Mouse (Mus musculus) CH12.LX (cell line): ENCODE measurements around the gene Epop. TPM values are rescaled to one million over a fixed set of nuclear protein-coding genes. Genes with fewer than 3 reads are reported as not detected.

Experiments
- DNase-seq: peaks from one replicate; pipeline ENCODE4 v3.0.0-alpha.2; 2013; ENCODE audit errors: extremely low read depth
- H3K27ac ChIP-seq: 2 replicates; pipeline ENCODE4 v1.5.1; 2012; ENCODE audit warnings: low read depth, mild to moderate bottlenecking, control low read depth, moderate library complexity; ENCODE audit not compliant: insufficient read depth
- H3K27me3 ChIP-seq: replicated peaks from 2 replicates; pipeline ENCODE3; 2012; ENCODE audit warnings: inconsistent platforms
- H3K36me3 ChIP-seq, 2 experiments: replicated peaks in 1 of 2; 2 replicates each; pipeline versions ENCODE3 to v1.6.1; 2012; ENCODE audit warnings: inconsistent platforms in 1 of 2, low read length in 1 of 2, mild to moderate bottlenecking in 1 of 2, mixed read lengths in 1 of 2, moderate library complexity in 1 of 2; ENCODE audit not compliant: control insufficient read depth in 1 of 2, insufficient read depth in 1 of 2
- H3K4me1 ChIP-seq, 2 experiments: 2 replicates each; pipeline ENCODE4 v1.6.1; 2012; ENCODE audit warnings: inconsistent platforms in 1 of 2, moderate library complexity in 1 of 2; ENCODE audit not compliant: insufficient read depth in 2 of 2, control insufficient read depth in 1 of 2
- H3K4me2 ChIP-seq: 2 replicates; pipeline ENCODE4 v1.6.1; 2012; ENCODE audit warnings: low read depth, mild to moderate bottlenecking, control low read depth; ENCODE audit not compliant: poor library complexity, insufficient read depth, severe bottlenecking
- H3K4me3 ChIP-seq, 3 experiments: fragments of 150-350 bp in 1 of 3; sonication (generic) in 1 of 3; replicated peaks in 1 of 3; 2 replicates each; pipeline versions ENCODE3 to v1.5.1; 2011 to 2012; ENCODE audit warnings: low read depth in 2 of 3, low read length in 2 of 3, mild to moderate bottlenecking in 2 of 3, moderate library complexity in 2 of 3, control low read depth in 1 of 3, improper control_type of control experiment in 1 of 3, inconsistent platforms in 1 of 3, mixed read lengths in 1 of 3; ENCODE audit not compliant: poor library complexity in 1 of 3
- H3K79me2 ChIP-seq: replicated peaks from 2 replicates; pipeline ENCODE4 v1.6.1; 2012; ENCODE audit warnings: mild to moderate bottlenecking, moderate library complexity; ENCODE audit not compliant: control insufficient read depth, poor library complexity, insufficient read depth, severe bottlenecking; ENCODE audit errors: extremely low read depth
- H3K9ac ChIP-seq: 2 replicates; pipeline ENCODE4 v1.6.1; 2012; ENCODE audit warnings: low read depth, mild to moderate bottlenecking, control low read depth, moderate library complexity; ENCODE audit not compliant: insufficient read depth
- H3K9me3 ChIP-seq: replicated peaks from 2 replicates; pipeline ENCODE3; 2012; ENCODE audit warnings: low read length, inconsistent platforms, mixed read lengths
- CHD2 ChIP-seq: IDR thresholded peaks from 2 replicates; pipeline ENCODE4 v1.6.1; 2011; ENCODE audit warnings: low read length, improper control_type of control experiment
- CTCF ChIP-seq, 2 experiments: IDR thresholded peaks in 1 of 2; conservative IDR thresholded peaks in 1 of 2; 2 replicates each; pipeline ENCODE4 v1.5.1; 2011 to 2012; ENCODE audit warnings: low read depth in 2 of 2, low read length in 2 of 2, improper control_type of control experiment in 1 of 2, inconsistent platforms in 1 of 2, mild to moderate bottlenecking in 1 of 2, moderate library complexity in 1 of 2
- ELF1 ChIP-seq: IDR thresholded peaks from 2 replicates; pipeline ENCODE4 v1.6.1; 2014; ENCODE audit warnings: low read depth, mild to moderate bottlenecking, inconsistent platforms, low read length, improper control_type of control experiment
- EP300 ChIP-seq: IDR thresholded peaks from 2 replicates; pipeline ENCODE4 v1.6.1; 2011; ENCODE audit warnings: low read length, improper control_type of control experiment
- ETS1 ChIP-seq: conservative IDR thresholded peaks from 2 replicates; pipeline ENCODE4 v1.6.1; 2012; ENCODE audit warnings: low read depth, mild to moderate bottlenecking, inconsistent platforms, low read length, improper control_type of control experiment, moderate library complexity
- HCFC1 ChIP-seq: IDR thresholded peaks from 2 replicates; pipeline ENCODE4 v1.6.1; 2012; ENCODE audit warnings: low read depth, mild to moderate bottlenecking, inconsistent platforms, low read length, improper control_type of control experiment
- IRF4 ChIP-seq: IDR thresholded peaks from 2 replicates; pipeline ENCODE4 v1.6.1; 2014; ENCODE audit warnings: low read depth, mild to moderate bottlenecking, inconsistent platforms, low read length, improper control_type of control experiment
- JUN ChIP-seq: IDR thresholded peaks from 2 replicates; pipeline ENCODE4 v1.6.1; 2011; ENCODE audit warnings: low read depth, mild to moderate bottlenecking, low read length, improper control_type of control experiment, moderate library complexity; ENCODE audit not compliant: insufficient read depth
- JUND ChIP-seq: conservative IDR thresholded peaks from 2 replicates; pipeline ENCODE4 v1.6.1; 2011; ENCODE audit warnings: low read depth, low read length, improper control_type of control experiment
- MAFK ChIP-seq: IDR thresholded peaks from 2 replicates; pipeline ENCODE4 v1.6.1; 2011; ENCODE audit warnings: low read length, improper control_type of control experiment; ENCODE audit not compliant: insufficient replicate concordance
- MAX ChIP-seq: IDR thresholded peaks from 2 replicates; pipeline ENCODE4 v1.6.1; 2011; ENCODE audit warnings: low read length, improper control_type of control experiment
- MXI1 ChIP-seq: IDR thresholded peaks from 2 replicates; pipeline ENCODE4 v1.6.1; 2011; ENCODE audit warnings: mild to moderate bottlenecking, low read depth, low read length, improper control_type of control experiment
- MYC ChIP-seq: IDR thresholded peaks from 2 replicates; pipeline ENCODE4 v1.6.1; 2011; ENCODE audit warnings: low read depth, mild to moderate bottlenecking, improper control_type of control experiment, low read length
- NELFE ChIP-seq: IDR thresholded peaks from 2 replicates; pipeline ENCODE4 v1.6.1; 2011; ENCODE audit warnings: low read depth, low read length, improper control_type of control experiment
- PAX5 ChIP-seq: IDR thresholded peaks from 2 replicates; pipeline ENCODE4 v1.6.1; 2012; ENCODE audit warnings: low read length, inconsistent platforms, mixed read lengths
- RCOR1 ChIP-seq: conservative IDR thresholded peaks from 2 replicates; pipeline ENCODE4 v1.6.1; 2012; ENCODE audit warnings: low read depth, mild to moderate bottlenecking, inconsistent platforms, low read length, improper control_type of control experiment
- SIN3A ChIP-seq: IDR thresholded peaks from 2 replicates; pipeline ENCODE4 v1.6.1; 2012; ENCODE audit warnings: low read length, improper control_type of control experiment, inconsistent platforms
- SMC3 ChIP-seq: IDR thresholded peaks from 2 replicates; pipeline ENCODE4 v1.6.1; 2011; ENCODE audit warnings: low read depth, low read length, improper control_type of control experiment
- USF2 ChIP-seq: conservative IDR thresholded peaks from 2 replicates; pipeline ENCODE4 v1.6.1; 2011; ENCODE audit warnings: low read depth, low read length, improper control_type of control experiment
- ZC3H11A ChIP-seq: IDR thresholded peaks from 2 replicates; pipeline ENCODE4 v1.6.1; 2012; ENCODE audit warnings: low read depth, mild to moderate bottlenecking, inconsistent platforms, low read length, improper control_type of control experiment
- ZMIZ1 ChIP-seq: IDR thresholded peaks from 2 replicates; pipeline ENCODE4 v1.6.1; 2012; ENCODE audit warnings: low read depth, mild to moderate bottlenecking, inconsistent platforms, low read length, improper control_type of control experiment
- ZNF384 ChIP-seq: IDR thresholded peaks from 2 replicates; pipeline ENCODE4 v1.6.1; 2012; ENCODE audit warnings: low read depth, low read length, improper control_type of control experiment, inconsistent platforms
- dilution Hi-C: fragments of 300-500 bp; cut with MboI; formaldehyde crosslinking; loops from 2 replicates; pipeline ENCODE4 v1.14.3; 2020; ENCODE audit warnings: low sequenced_read_pairs; ENCODE audit not compliant: extremely low pct_unique_long_range_greater_than_20kb, extremely low pct_ligation_motif_present
- in situ Hi-C: fragments of 300-500 bp; cut with MboI; formaldehyde crosslinking; loops from 3 replicates; pipeline ENCODE4 v1.14.3; 2019; ENCODE audit warnings: low sequenced_read_pairs, low pct_ligation_motif_present, low pct_unique_long_range_greater_than_20kb, mixed read lengths
- polyA plus RNA-seq: library from polyadenylated mRNA; unstranded; fragments of >175 nt; gene quantifications from 2 replicates; pipeline ENCODE4 v1.2.1, GENCODE M21; 2012; ENCODE audit warnings: low read depth; ENCODE audit not compliant: insufficient read length
- total RNA-seq, 2 experiments: library from RNA; depleted of rRNA; stranded (reverse); fragments of 300-350 nt in 1 of 2; fragments of >200 nt in 1 of 2; gene quantifications; 2 replicates each; pipeline ENCODE4 v1.2.3; 2012 to 2014

The Epop gene
- total and polyA plus RNA-seq, 3 experiments: 2.1 to 8.4 (median 4.2) TPM

- Histone ChIP-seq H3K36me3 (no peaks in the 10 kb centered on the region), H3K79me2 (no peaks in the 10 kb centered on the region), H3K27me3 (peaks cover 51% of the 10 kb centered on the region), H3K9me3 (peaks cover 24% of the 10 kb centered on the region), H3K9ac (peak overlapping the region; percentile 23; the same call in 1 of the 2 replicates), H3K4me3 (peak overlapping the region; percentile 16 to 49 (median 29)), H3K4me2 (peak overlapping the region; percentile 5; the same call in 1 of the 2 replicates), H3K27ac (no peak overlapping the region), H3K4me1 (peaks cover 0 to 11% of the 10 kb centered on the region in 2 experiments; a peak in 2 of 4 replicates)
- no peak for DNase-seq
- dilution Hi-C loops (no loop called here), in situ Hi-C loops (no loop called here)
- TF ChIP-seq ZC3H11A (no peak), RCOR1 (no peak), IRF4 (no peak), MAFK (no peak), CHD2 (no peak), ETS1 (no peak), MYC (no peak), SMC3 (no peak), PAX5 (no peak), CTCF (conservative IDR thresholded peaks at IDR 0.05 in 1 of 2, IDR thresholded peaks at IDR 0.05 in 1 of 2; ENCODE audit: low read depth in 2 of 2, low read length in 2 of 2) (no peak), NELFE (no peak), ZMIZ1 (no peak), ZNF384 (no peak), SIN3A (no peak), USF2 (no peak), ELF1 (no peak), JUN (no peak), MXI1 (no peak)
Measured at GRCm38 (mm10) chr11:97628568-97629518, 659 bp downstream of the Epop start.

- H3K27ac ChIP-seq: no peak overlapping the region
- no peak for TF ChIP-seq USF2
- TF ChIP-seq MAX: no peak
- no peak for TF ChIP-seq HCFC1
- TF ChIP-seq EP300: no peak
- TF ChIP-seq CHD2: no peak
- TF ChIP-seq JUND: no peak
- no peaks in the 10 kb centered on the region for H3K79me2 ChIP-seq
- H3K4me2 ChIP-seq: no peak overlapping the region
- H3K36me3 ChIP-seq: no peaks in the 10 kb centered on the region
- DNase-seq: no peak
- peaks cover 24% of the 10 kb centered on the region for H3K9me3 ChIP-seq
- H3K4me3 ChIP-seq: no peak overlapping the region
- peaks cover 57% of the 10 kb centered on the region for H3K27me3 ChIP-seq
- dilution Hi-C loops (no loop called here), in situ Hi-C loops (no loop called here)
- no peak overlapping the region for H3K9ac ChIP-seq
- H3K4me1 ChIP-seq: peaks cover 3 to 14% of the 10 kb centered on the region in 2 experiments; a peak in 2 of 4 replicates
Measured at GRCm38 (mm10) chr11:97628303-97628567, 1.3 kb downstream of the Epop start.
